Comparison of ENCODE assay signal across 9 mouse cellular contexts in genomic region chr3:90220531-90220951, GRCm38 (mm10). TPM values are rescaled to one million over a fixed set of nuclear protein-coding genes. Genes with fewer than 3 reads are reported as not detected.
A peak's percentile ranks its signal among the peaks of the same experiment; 100 is the strongest.
DNase-seq lines count a peak whose midpoint lies in the region; ATAC-seq and TF ChIP-seq lines count a peak whose summit lies in the region.
"Had no signal": no experiment of that assay in that cellular context is flagged by ENCODE, and none has a peak within 500 bp of the region (broad histone marks: within the 10 kb centered on the region; RNA-seq: fewer than 3 reads in every experiment).

No protein-coding gene starts in this region.

- WGBS in thymus, adult 2 months: 10% methylated on average over 20 of the region's 20 CpGs
- WGBS in embryonic facial prominence, embryonic 10.5 days: under 1% methylated on average over 20 of the region's 20 CpGs
- WGBS in intestine, embryonic 16.5 days: 1% methylated on average over 18 of the region's 20 CpGs
- WGBS in limb, embryonic 15.5 days: 0% methylated on average over 20 of the region's 20 CpGs
- under 1% methylated on average over 18 of the region's 20 CpGs for WGBS in midbrain, embryonic 14.5 days
- WGBS in stomach, embryonic 15.5 days: under 1% methylated on average over 19 of the region's 20 CpGs

- peak; percentile 93 for ATAC-seq in intestine, embryonic 16.5 days
- ATAC-seq in limb, embryonic 15.5 days (ENCODE audit: insufficient number of reproducible peaks, low FRiP score, low TSS enrichment, low read depth): peak; percentile 85
- ATAC-seq in midbrain, embryonic 14.5 days (ENCODE audit: low FRiP score, low TSS enrichment): peak; percentile 67
- ATAC-seq in stomach, embryonic 15.5 days (ENCODE audit: insufficient read depth, low FRiP score, low read depth): peak; percentile 87

- H3K9me3 ChIP-seq in embryonic facial prominence, embryonic 10.5 days: 0 out of 2 replicates have a peak, but pooled peaks cover 2% of the 10 kb centered on the region
- no peaks in the 10 kb centered on the region for H3K9me3 ChIP-seq in intestine, embryonic 16.5 days (ENCODE audit: control insufficient read depth, low read length)
- H3K9me3 ChIP-seq in limb, embryonic 15.5 days: no peaks in the 10 kb centered on the region
- no peaks in the 10 kb centered on the region for H3K9me3 ChIP-seq in midbrain, embryonic 14.5 days (ENCODE audit: control insufficient read depth, low read length)
- H3K9me3 ChIP-seq in stomach, embryonic 15.5 days: no peaks in the 10 kb centered on the region

- no peak for TF ChIP-seq POLR2A in thymus, adult 2 months (IDR thresholded peaks at IDR 0.05; ENCODE audit: control insufficient read depth, extremely low read depth, insufficient read depth, low read length, poor library complexity)

- peak; percentile 24 for DNase-seq in thymus, adult 2 months
- DNase-seq in thymus, postnatal 0 days (ENCODE audit: low spot score): no peak
- peak; percentile 85 for DNase-seq in embryonic facial prominence, embryonic 10.5 days (ENCODE audit: low spot score)
- peak; percentile 61 to 85 for DNase-seq in gastrocnemius, postnatal 4 days (ENCODE audit: low spot score in 2 of 2)
- peak; percentile 63 for DNase-seq in midbrain, embryonic 14.5 days

- peak overlapping the region; percentile 83 for H3K4me2 ChIP-seq in intestine, embryonic 16.5 days (ENCODE audit: low read depth, low read length)
- H3K4me2 ChIP-seq in limb, embryonic 15.5 days: peak overlapping the region; percentile 71
- peak overlapping the region; percentile 82 for H3K4me2 ChIP-seq in midbrain, embryonic 14.5 days (ENCODE audit: low read length)
- peak overlapping the region; percentile 69 for H3K4me2 ChIP-seq in stomach, embryonic 15.5 days

- H3K27ac ChIP-seq in thymus, adult 2 months (ENCODE audit: control insufficient read depth, insufficient read depth, low read length): no peak overlapping the region
- peak overlapping the region; percentile 87 for H3K27ac ChIP-seq in embryonic facial prominence, embryonic 10.5 days (replicated peaks)
- H3K27ac ChIP-seq in intestine, embryonic 16.5 days (ENCODE audit: low read length): peak overlapping the region; percentile 86
- peak overlapping the region; percentile 88 for H3K27ac ChIP-seq in limb, embryonic 15.5 days
- H3K27ac ChIP-seq in midbrain, embryonic 14.5 days (replicated peaks; ENCODE audit: low read depth, low read length): peak overlapping the region; percentile 60
- peak overlapping the region; percentile 91 for H3K27ac ChIP-seq in stomach, embryonic 15.5 days

- H3K9ac ChIP-seq in intestine, embryonic 16.5 days (ENCODE audit: low read depth, low read length): peak overlapping the region; percentile 76
- peak overlapping the region; percentile 48 for H3K9ac ChIP-seq in limb, embryonic 15.5 days
- peak overlapping the region; percentile 48; the same call in 1 of the 2 replicates for H3K9ac ChIP-seq in midbrain, embryonic 14.5 days (replicated peaks; ENCODE audit: low read length)
- peak overlapping the region; percentile 23; the same call in 1 of the 2 replicates for H3K9ac ChIP-seq in stomach, embryonic 15.5 days

- peak overlapping the region; percentile 3; the same call in 1 of the 2 replicates for H3K4me3 ChIP-seq in thymus, adult 2 months (ENCODE audit: control insufficient read depth, insufficient read depth, low read length)
- peak overlapping the region; percentile 71 for H3K4me3 ChIP-seq in embryonic facial prominence, embryonic 10.5 days
- H3K4me3 ChIP-seq in intestine, embryonic 16.5 days (ENCODE audit: low read length): peak overlapping the region; percentile 61
- H3K4me3 ChIP-seq in limb, embryonic 15.5 days: peak overlapping the region; percentile 52
- H3K4me3 ChIP-seq in midbrain, embryonic 14.5 days (replicated peaks; ENCODE audit: low read depth, low read length): peak overlapping the region; percentile 38
- peak overlapping the region; percentile 52 for H3K4me3 ChIP-seq in stomach, embryonic 15.5 days (replicated peaks)

- H3K27me3 ChIP-seq in thymus, adult 2 months (ENCODE audit: control insufficient read depth, insufficient read depth, low read length): no peaks in the 10 kb centered on the region
- no peaks in the 10 kb centered on the region for H3K27me3 ChIP-seq in embryonic facial prominence, embryonic 10.5 days (replicated peaks; ENCODE audit: low read depth, poor library complexity, severe bottlenecking)
- H3K27me3 ChIP-seq in intestine, embryonic 16.5 days (replicated peaks; ENCODE audit: control insufficient read depth, insufficient read depth, low read length): no peaks in the 10 kb centered on the region
- no peaks in the 10 kb centered on the region for H3K27me3 ChIP-seq in limb, embryonic 15.5 days
- H3K27me3 ChIP-seq in midbrain, embryonic 14.5 days (ENCODE audit: control insufficient read depth, insufficient read depth, low read length): no peaks in the 10 kb centered on the region
- no peaks in the 10 kb centered on the region for H3K27me3 ChIP-seq in stomach, embryonic 15.5 days (replicated peaks)

- H3K36me3 ChIP-seq in thymus, adult 2 months (ENCODE audit: control insufficient read depth, insufficient read depth, low read length): no peaks in the 10 kb centered on the region
- peaks cover 25% of the 10 kb centered on the region for H3K36me3 ChIP-seq in embryonic facial prominence, embryonic 10.5 days (replicated peaks)
- peaks cover 2% of the 10 kb centered on the region; the same call in 1 of the 2 replicates for H3K36me3 ChIP-seq in intestine, embryonic 16.5 days (ENCODE audit: control insufficient read depth, insufficient read depth, low read length)
- peaks cover 23% of the 10 kb centered on the region for H3K36me3 ChIP-seq in limb, embryonic 15.5 days
- H3K36me3 ChIP-seq in midbrain, embryonic 14.5 days (ENCODE audit: control insufficient read depth, insufficient read depth, low read length): 0 out of 2 replicates have a peak, but pooled peaks cover 4% of the 10 kb centered on the region
- H3K36me3 ChIP-seq in stomach, embryonic 15.5 days: peaks cover 9% of the 10 kb centered on the region; the same call in 1 of the 2 replicates

- H3K4me1 ChIP-seq in thymus, adult 2 months (replicated peaks; ENCODE audit: control insufficient read depth, insufficient read depth, low read length): peaks cover 4% of the 10 kb centered on the region
- H3K4me1 ChIP-seq in embryonic facial prominence, embryonic 10.5 days: peaks cover 29% of the 10 kb centered on the region
- no peaks in the 10 kb centered on the region for H3K4me1 ChIP-seq in intestine, embryonic 16.5 days (ENCODE audit: control insufficient read depth, insufficient read depth, low read length)
- peaks cover 13% of the 10 kb centered on the region for H3K4me1 ChIP-seq in limb, embryonic 15.5 days
- peaks cover 6% of the 10 kb centered on the region; the same call in 1 of the 2 replicates for H3K4me1 ChIP-seq in midbrain, embryonic 14.5 days (ENCODE audit: control insufficient read depth, insufficient read depth, low read length)
- peaks cover 12% of the 10 kb centered on the region; the same call in 1 of the 2 replicates for H3K4me1 ChIP-seq in stomach, embryonic 15.5 days

- TF ChIP-seq CTCF in thymus, adult 2 months (IDR thresholded peaks at IDR 0.05; ENCODE audit: borderline replicate concordance, control insufficient read depth, extremely low read depth, insufficient read depth, low read length, poor library complexity): 0 out of 2 replicates have a peak, but pooled peaks have one; percentile 13

RNA-seq across cellular contexts. Expression of gene Rab13, which starts 7.0 kb away (rescaled TPM):
- polyA plus RNA-seq in thymus, adult 2 months (2012; rRNA removed): 1.4 and 1.5 TPM in 2 replicates
- polyA plus RNA-seq in thymus, postnatal 0 days (2015; fragmentation: Nextera tagmentation; extraction: Ambion mirVana): 5.0 and 5.8 TPM in 2 replicates
- polyA plus RNA-seq in embryonic facial prominence, embryonic 10.5 days (2016; fragmentation: Nextera tagmentation; extraction: Ambion mirVana): 25.4 and 25.5 TPM in 2 replicates
- total RNA-seq in gastrocnemius, postnatal 4 days (2021): 10 to 100 TPM; 26.8 to 29.3 TPM
- 18.6 and 22.0 TPM in 2 replicates for polyA plus RNA-seq in intestine, embryonic 16.5 days (2015; fragmentation: Nextera tagmentation; extraction: Ambion mirVana)
- 37.5 and 40.9 TPM in 2 replicates for polyA plus RNA-seq in limb, embryonic 15.5 days (2015; fragmentation: Nextera tagmentation; extraction: Ambion mirVana)
- polyA plus RNA-seq in midbrain, embryonic 14.5 days (2014; fragmentation: Nextera tagmentation; extraction: Ambion mirVana): 10.7 and 11.7 TPM in 2 replicates
- 30.9 and 31.0 TPM in 2 replicates for polyA plus RNA-seq in stomach, embryonic 15.5 days (2015; fragmentation: Nextera tagmentation; extraction: Ambion mirVana)

RNA-seq across cellular contexts. Expression of gene Rps27, which starts 7.1 kb away (rescaled TPM):
- 1,542 and 2,177 TPM in 2 replicates for polyA plus RNA-seq in thymus, adult 2 months (2012; rRNA removed)
- polyA plus RNA-seq in thymus, postnatal 0 days (2015; fragmentation: Nextera tagmentation; extraction: Ambion mirVana): 2,641 and 2,777 TPM in 2 replicates
- 1,048 and 1,124 TPM in 2 replicates for polyA plus RNA-seq in embryonic facial prominence, embryonic 10.5 days (2016; fragmentation: Nextera tagmentation; extraction: Ambion mirVana)
- 1,000 to 10,000 TPM; 1,726 to 1,789 TPM for total RNA-seq in gastrocnemius, postnatal 4 days (2021)
- 1,326 and 1,461 TPM in 2 replicates for polyA plus RNA-seq in intestine, embryonic 16.5 days (2015; fragmentation: Nextera tagmentation; extraction: Ambion mirVana)
- polyA plus RNA-seq in limb, embryonic 15.5 days (2015; fragmentation: Nextera tagmentation; extraction: Ambion mirVana): 1,355 and 1,817 TPM in 2 replicates
- 1,026 and 1,236 TPM in 2 replicates for polyA plus RNA-seq in midbrain, embryonic 14.5 days (2014; fragmentation: Nextera tagmentation; extraction: Ambion mirVana)
- polyA plus RNA-seq in stomach, embryonic 15.5 days (2015; fragmentation: Nextera tagmentation; extraction: Ambion mirVana): 1,026 and 1,361 TPM in 2 replicates

RNA-seq across cellular contexts. Expression of gene Jtb, which starts 10.9 kb away (rescaled TPM):
- 84.4 and 91.7 TPM in 2 replicates for polyA plus RNA-seq in thymus, adult 2 months (2012; rRNA removed)
- 169 and 171 TPM in 2 replicates for polyA plus RNA-seq in thymus, postnatal 0 days (2015; fragmentation: Nextera tagmentation; extraction: Ambion mirVana)
- polyA plus RNA-seq in embryonic facial prominence, embryonic 10.5 days (2016; fragmentation: Nextera tagmentation; extraction: Ambion mirVana): 79.3 and 81.4 TPM in 2 replicates
- total RNA-seq in gastrocnemius, postnatal 4 days (2021): 10 to 100 TPM; 48.9 to 53.8 TPM
- polyA plus RNA-seq in intestine, embryonic 16.5 days (2015; fragmentation: Nextera tagmentation; extraction: Ambion mirVana): 110 and 114 TPM in 2 replicates
- polyA plus RNA-seq in limb, embryonic 15.5 days (2015; fragmentation: Nextera tagmentation; extraction: Ambion mirVana): 112 and 125 TPM in 2 replicates
- polyA plus RNA-seq in midbrain, embryonic 14.5 days (2014; fragmentation: Nextera tagmentation; extraction: Ambion mirVana): 102 and 114 TPM in 2 replicates
- 109 and 115 TPM in 2 replicates for polyA plus RNA-seq in stomach, embryonic 15.5 days (2015; fragmentation: Nextera tagmentation; extraction: Ambion mirVana)

RNA-seq across cellular contexts. Expression of gene Creb3l4, which starts 22.8 kb away (rescaled TPM):
- 0.94 and 1.3 TPM in 2 replicates for polyA plus RNA-seq in thymus, adult 2 months (2012; rRNA removed)
- polyA plus RNA-seq in thymus, postnatal 0 days (2015; fragmentation: Nextera tagmentation; extraction: Ambion mirVana): 3.3 and 3.9 TPM in 2 replicates
- 4.2 and 6.1 TPM in 2 replicates for polyA plus RNA-seq in embryonic facial prominence, embryonic 10.5 days (2016; fragmentation: Nextera tagmentation; extraction: Ambion mirVana)
- under 1 TPM; 0.18 to 0.25 TPM for total RNA-seq in gastrocnemius, postnatal 4 days (2021)
- 16.0 and 18.9 TPM in 2 replicates for polyA plus RNA-seq in intestine, embryonic 16.5 days (2015; fragmentation: Nextera tagmentation; extraction: Ambion mirVana)
- polyA plus RNA-seq in limb, embryonic 15.5 days (2015; fragmentation: Nextera tagmentation; extraction: Ambion mirVana): 5.8 and 6.5 TPM in 2 replicates
- 2.1 and 2.7 TPM in 2 replicates for polyA plus RNA-seq in midbrain, embryonic 14.5 days (2014; fragmentation: Nextera tagmentation; extraction: Ambion mirVana)
- 21.4 and 22.5 TPM in 2 replicates for polyA plus RNA-seq in stomach, embryonic 15.5 days (2015; fragmentation: Nextera tagmentation; extraction: Ambion mirVana)
- total RNA-seq: neutrophil, adult 5-6 weeks had no signal

RNA-seq across cellular contexts. Expression of gene Slc39a1, which starts 27.4 kb away (rescaled TPM):
- polyA plus RNA-seq in thymus, adult 2 months (2012; rRNA removed): 68.5 and 69.2 TPM in 2 replicates
- 92.7 and 96.1 TPM in 2 replicates for polyA plus RNA-seq in thymus, postnatal 0 days (2015; fragmentation: Nextera tagmentation; extraction: Ambion mirVana)
- 60.9 and 64.2 TPM in 2 replicates for polyA plus RNA-seq in embryonic facial prominence, embryonic 10.5 days (2016; fragmentation: Nextera tagmentation; extraction: Ambion mirVana)
- 10 to 100 TPM; 81.1 to 84.6 TPM for total RNA-seq in gastrocnemius, postnatal 4 days (2021)
- polyA plus RNA-seq in intestine, embryonic 16.5 days (2015; fragmentation: Nextera tagmentation; extraction: Ambion mirVana): 94.5 and 127 TPM in 2 replicates
- 119 and 122 TPM in 2 replicates for polyA plus RNA-seq in limb, embryonic 15.5 days (2015; fragmentation: Nextera tagmentation; extraction: Ambion mirVana)
- polyA plus RNA-seq in midbrain, embryonic 14.5 days (2014; fragmentation: Nextera tagmentation; extraction: Ambion mirVana): 44.0 and 46.6 TPM in 2 replicates
- 104 and 111 TPM in 2 replicates for polyA plus RNA-seq in stomach, embryonic 15.5 days (2015; fragmentation: Nextera tagmentation; extraction: Ambion mirVana)

Comparison
In these comparisons a context has a peak if more than half of its experiments do, and no peak if none do; other contexts are left out.
1. H3K4me3 ChIP-seq: peak in every context shown above with its lines; median percentile 71 in embryonic facial prominence, embryonic 10.5 days; 61 in intestine, embryonic 16.5 days; 52 in limb, embryonic 15.5 days; 52 in stomach, embryonic 15.5 days; 38 in midbrain, embryonic 14.5 days; 3 in thymus, adult 2 months.
2. H3K9ac ChIP-seq: peak in every context shown above with its lines; median percentile 76 in intestine, embryonic 16.5 days; 48 in limb, embryonic 15.5 days; 48 in midbrain, embryonic 14.5 days; 23 in stomach, embryonic 15.5 days.